Mouse (Mus musculus): ENCODE results near the gene Rbm20.
A peak's percentile ranks its signal among the peaks of the same experiment; 100 is the strongest.

The Rbm20 gene

GRCm38 (mm10) chr19:53757432-53758109 lies 80.5 kb downstream of the Rbm20 start:
- no peak for DNase-seq (ENCODE audit: low spot score)

GRCm38 (mm10) chr19:53758881-53759418 lies 81.8 kb downstream of the Rbm20 start:
- no peak for DNase-seq (ENCODE audit: low spot score)

GRCm38 (mm10) chr19:53760125-53761101 lies 83.3 kb downstream of the Rbm20 start:
- DNase-seq (ENCODE audit: low spot score), result no peak

GRCm38 (mm10) chr19:53762749-53763438 lies 85.8 kb downstream of the Rbm20 start:
- DNase-seq (ENCODE audit: low spot score), result peak; percentile 74

- DNase-seq (ENCODE audit: low spot score), result no peak
Measured at GRCm38 (mm10) chr19:53764688-53765478, 87.8 kb downstream of the Rbm20 start.

- DNase-seq (ENCODE audit: low spot score), result peak; percentile 80
Measured at GRCm38 (mm10) chr19:53768478-53768877, 91.4 kb downstream of the Rbm20 start.

- peak; percentile 83 for DNase-seq (ENCODE audit: low spot score)
Measured at GRCm38 (mm10) chr19:53773937-53774640, 97.0 kb downstream of the Rbm20 start.

- no peak for DNase-seq (ENCODE audit: low spot score)
Measured at GRCm38 (mm10) chr19:53774641-53775350, 97.7 kb downstream of the Rbm20 start.

GRCm38 (mm10) chr19:53779402-53779801 lies 102.3 kb downstream of the Rbm20 start:
- no peak for DNase-seq (ENCODE audit: low spot score)

GRCm38 (mm10) chr19:53779818-53780217 lies 102.7 kb downstream of the Rbm20 start:
- no peak for DNase-seq (ENCODE audit: low spot score)

GRCm38 (mm10) chr19:53780752-53781602 lies 103.9 kb downstream of the Rbm20 start:
- DNase-seq (ENCODE audit: low spot score), result no peak

GRCm38 (mm10) chr19:53781826-53782225 lies 104.7 kb downstream of the Rbm20 start:
- DNase-seq (ENCODE audit: low spot score), result no peak

- no peak for DNase-seq (ENCODE audit: low spot score)
Measured at GRCm38 (mm10) chr19:53785352-53785751, 108.2 kb downstream of the Rbm20 start.

GRCm38 (mm10) chr19:53786239-53786638 lies 109.1 kb downstream of the Rbm20 start:
- peak; percentile 58 for DNase-seq (ENCODE audit: low spot score)

GRCm38 (mm10) chr19:53786836-53787235 lies 109.7 kb downstream of the Rbm20 start:
- DNase-seq (ENCODE audit: low spot score), result no peak

- DNase-seq (ENCODE audit: low spot score), result no peak
Measured at GRCm38 (mm10) chr19:53788621-53789331, 111.7 kb downstream of the Rbm20 start.

GRCm38 (mm10) chr19:53789571-53789970 lies 112.5 kb downstream of the Rbm20 start:
- DNase-seq (ENCODE audit: low spot score), result no peak
